Comparison of ENCODE assay signal across 24 mouse cellular contexts in genomic region chr19:28343640-28344039, GRCm38 (mm10).
DNase-seq lines count a peak whose midpoint lies in the region; ATAC-seq lines count a peak whose summit lies in the region.
"Had no signal": no experiment of that assay in that cellular context is flagged by ENCODE, and none has a peak within 500 bp of the region (broad histone marks: within the 10 kb centered on the region; RNA-seq: fewer than 3 reads in every experiment).

No protein-coding gene starts in this region.

- peak; percentile 52; the same call in 1 of the 2 replicates for ATAC-seq in forebrain, embryonic 14.5 days
- no peak for ATAC-seq in forebrain, embryonic 15.5 days (replicated peaks)
- ATAC-seq: forebrain, embryonic 13.5 days; hindbrain, embryonic 16.5 days; inflammation-experienced regulatory T-cells, adult 6 months; intestine, postnatal 0 days had no signal

- no peak overlapping the region for H3K9ac ChIP-seq in forebrain, embryonic 14.5 days (ENCODE audit: low read length)
- H3K9ac ChIP-seq in forebrain, embryonic 15.5 days (replicated peaks) = no peak overlapping the region
- H3K9ac ChIP-seq: embryonic facial prominence, embryonic 13.5 days; forebrain, embryonic 13.5 days; heart, embryonic 12.5 days; hindbrain, embryonic 12.5 days had no signal

- peaks cover 4% of the 10 kb centered on the region for H3K27me3 ChIP-seq in forebrain, embryonic 14.5 days (replicated peaks; ENCODE audit: control insufficient read depth, insufficient read depth, low read length)
- peaks cover 5% of the 10 kb centered on the region; the same call in 1 of the 2 replicates for H3K27me3 ChIP-seq in forebrain, embryonic 15.5 days
- H3K27me3 ChIP-seq: CH12.LX; embryonic facial prominence, embryonic 13.5 days; heart, embryonic 12.5 days; hindbrain, embryonic 12.5 days had no signal

- H3K4me1 ChIP-seq in forebrain, embryonic 14.5 days (ENCODE audit: control insufficient read depth, insufficient read depth, low read length) = peaks cover 9% of the 10 kb centered on the region
- peaks cover 10% of the 10 kb centered on the region for H3K4me1 ChIP-seq in forebrain, embryonic 15.5 days

- H3K9me3 ChIP-seq in forebrain, embryonic 14.5 days (replicated peaks; ENCODE audit: control insufficient read depth, low read length) = no peaks in the 10 kb centered on the region
- no peaks in the 10 kb centered on the region for H3K9me3 ChIP-seq in forebrain, embryonic 15.5 days
- H3K9me3 ChIP-seq: embryonic facial prominence, embryonic 13.5 days; forebrain, embryonic 13.5 days; heart, embryonic 12.5 days; hindbrain, embryonic 12.5 days had no signal

- WGBS in forebrain, embryonic 14.5 days = 37% methylated on average over 7 of the region's 7 CpGs
- WGBS in forebrain, embryonic 15.5 days = 33% methylated on average over 7 of the region's 7 CpGs

- intact Hi-C loops in left cerebral cortex, postnatal 4 days (cut with DNase I) = loop anchor here (2.0 kb wide), 1 partner anchor 35 kb away; no protein-coding TSS in a partner anchor

- no peak overlapping the region for H3K4me3 ChIP-seq in forebrain, embryonic 14.5 days (ENCODE audit: low read depth, low read length)
- H3K4me3 ChIP-seq in forebrain, embryonic 15.5 days = no peak overlapping the region
- H3K4me3 ChIP-seq: embryonic facial prominence, embryonic 13.5 days; forebrain, embryonic 13.5 days; gastrocnemius, adult 2 months; heart, adult 2 months; heart, embryonic 12.5 days; hindbrain, embryonic 12.5 days had no signal

- DNase-seq in forebrain, embryonic 14.5 days (ENCODE audit: low spot score) = peak; percentile 79
- DNase-seq in left cerebral cortex, postnatal 4 days = peak; percentile 7
- DNase-seq in left cerebral cortex, adult 8-10 months (ENCODE audit: low spot score in 2 of 2) = no peak
- peak; percentile 63 for DNase-seq in NIH3T3 (ENCODE audit: low read depth)
- peak; percentile 16 for DNase-seq in brain, adult 2 months (ENCODE audit: low read depth, low spot score)
- no peak for DNase-seq in testis, postnatal 14 days (ENCODE audit: low spot score)
- no peak for DNase-seq in thymus, postnatal 4 days
- DNase-seq: adrenal gland, adult 8-10 months; cerebellum, adult 2 months; cerebellum, postnatal 25 days; gastrocnemius, adult 2 months; gastrocnemius, postnatal 36 days; heart, adult 2 months; heart, postnatal 4 days; kidney, adult 8-10 months had no signal

- H3K27ac ChIP-seq in forebrain, embryonic 14.5 days (ENCODE audit: low read depth, low read length) = no peak overlapping the region
- H3K27ac ChIP-seq in forebrain, embryonic 15.5 days (replicated peaks) = no peak overlapping the region
- H3K27ac ChIP-seq: embryonic facial prominence, embryonic 13.5 days; forebrain, embryonic 13.5 days; gastrocnemius, adult 2 months; heart, adult 2 months; hindbrain, embryonic 12.5 days had no signal

- H3K36me3 ChIP-seq in forebrain, embryonic 14.5 days (ENCODE audit: control insufficient read depth, insufficient read depth, low read length) = no peaks in the 10 kb centered on the region
- no peaks in the 10 kb centered on the region for H3K36me3 ChIP-seq in forebrain, embryonic 15.5 days
- H3K36me3 ChIP-seq: embryonic facial prominence, embryonic 13.5 days; heart, embryonic 12.5 days; hindbrain, embryonic 12.5 days had no signal

- no peak overlapping the region for H3K4me2 ChIP-seq in forebrain, embryonic 14.5 days (ENCODE audit: low read length)
- H3K4me2 ChIP-seq in forebrain, embryonic 15.5 days (replicated peaks) = no peak overlapping the region
- H3K4me2 ChIP-seq: embryonic facial prominence, embryonic 13.5 days; forebrain, embryonic 13.5 days; heart, embryonic 12.5 days; hindbrain, embryonic 12.5 days had no signal

Comparison
In these comparisons a context has a peak if more than half of its experiments do, and no peak if none do; other contexts are left out.
1. DNase-seq: peak in forebrain, embryonic 14.5 days (single experiment), left cerebral cortex, postnatal 4 days (single experiment), NIH3T3 (single experiment) and brain, adult 2 months (single experiment); none in left cerebral cortex, adult 8-10 months (0 of 2), testis, postnatal 14 days (single experiment) and thymus, postnatal 4 days (single experiment).